Mouse (Mus musculus) embryonic stem cell, embryonic (primary cell): ENCODE measurements around the gene Kmt2b.

Experiments
- CTCF ChIA-PET, 4 experiments: fragments of 300-600 bp in 2 of 4; fragments of 350-600 bp in 2 of 4; sonication (Branson Sonifier 250); formaldehyde crosslinking; loops; one replicate each; lab custom pipeline; 2022; ENCODE audit warnings: inconsistent platforms in 2 of 4; lab: Charles Lee
- POLR2A ChIA-PET, 4 experiments: fragments of 300-600 bp in 2 of 4; fragments of 350-600 bp in 2 of 4; sonication (Branson Sonifier 250); formaldehyde crosslinking; loops; one replicate each; lab custom pipeline; 2022; ENCODE audit warnings: antibody characterized with exemption in 4 of 4, inconsistent platforms in 1 of 4; lab: Charles Lee

Kmt2b gene

GRCm38 (mm10) chr7:30588676-30589434, at the start of gene Kmt2b:
Gene Kmt2b, minus strand, starts transcription at chr7:30588726.
- ChIA-PET CTCF (interaction anchor here (0.6 to 6.8 kb wide), 17 partner anchors 9 to 509 kb away, joined by 3 to 43 read pairs (median 5); partner anchors contain the start of genes Zbtb32 (in 2 of the 4) and Upk1a (in 1 of the 4)), POLR2A (interaction anchor here (0.5 to 12.5 kb wide), 40 partner anchors 9 to 368 kb away, joined by 3 to 149 read pairs (median 5); partner anchors contain the start of genes Wdr62 (in 3 of the 4), Zbtb32 (in 3 of the 4), Cox6b1 (in 2 of the 4) and Gm49396 (in 2 of the 4))

- POLR2A ChIA-PET = interaction anchor here in 2 of 4 experiments (1.0 to 1.2 kb wide), 2 partner anchors 84 to 320 kb away, joined by 3 to 4 read pairs; partner anchors contain the start of genes Hspb6 (in 1 of the 2), Proser3 (in 1 of the 2) and Usf2 (in 1 of the 2)
Measured at GRCm38 (mm10) chr7:30636395-30636794, 47.9 kb upstream of the Kmt2b start.

GRCm38 (mm10) chr7:30635752-30636151, 47.2 kb upstream of the Kmt2b start, which contains the start of gene Etv2:
Gene Etv2, minus strand, starts transcription at chr7:30635852.
- POLR2A ChIA-PET = interaction anchor here in 2 of 4 experiments (0.8 to 2.5 kb wide), 5 partner anchors 8 to 83 kb away, joined by 3 to 15 read pairs (median 5); partner anchors contain the start of genes Cox6b1 (in 1 of the 2), Haus5 (in 1 of the 2), Hspb6 (in 1 of the 2) and Proser3 (in 1 of the 2)
- CTCF ChIA-PET = interaction anchor here in 2 of 4 experiments (1.2 to 3.3 kb wide), 6 partner anchors 9 to 338 kb away, joined by 3 to 16 read pairs (median 5); partner anchors contain the start of genes Cox6b1 (in 1 of the 2) and Fam187b (in 1 of the 2)

More at GRCm38 (mm10) chr7:30636395-30636794, 47.9 kb upstream of the Kmt2b start:
- CTCF ChIA-PET = interaction anchor here in 1 of 4 experiments (2.0 to 3.3 kb wide), 2 partner anchors 10 to 223 kb away, joined by 5 to 16 read pairs; partner anchors contain the start of gene Cox6b1

GRCm38 (mm10) chr7:30634621-30635020, 46.1 kb upstream of the Kmt2b start:
- ChIA-PET CTCF (interaction anchor here (0.5 to 3.3 kb wide), 35 partner anchors 8 to 433 kb away, joined by 3 to 16 read pairs (median 4); partner anchors contain the start of genes Cox6b1 (in 2 of the 4), Fam187b (in 2 of the 4), Haus5 (in 2 of the 4) and Pmis2 (in 1 of the 4)), POLR2A (interaction anchor here (0.8 to 2.5 kb wide), 19 partner anchors 9 to 220 kb away, joined by 3 to 15 read pairs (median 4); partner anchors contain the start of genes Haus5 (in 3 of the 4), Cox6b1 (in 2 of the 4), Hspb6 (in 1 of the 4) and Proser3 (in 1 of the 4))

- ChIA-PET CTCF (interaction anchor here (0.5 to 3.3 kb wide), 28 partner anchors 8 to 605 kb away, joined by 3 to 16 read pairs (median 3); partner anchors contain the start of genes Cox6b1 (in 2 of the 4), Fam187b (in 1 of the 4) and Pmis2 (in 1 of the 4)), POLR2A (interaction anchor here (0.7 to 2.5 kb wide), 21 partner anchors 8 to 449 kb away, joined by 3 to 15 read pairs (median 3); partner anchors contain the start of genes Cox6b1 (in 2 of the 4), Haus5 (in 2 of the 4), Hspb6 (in 1 of the 4) and Proser3 (in 1 of the 4))
Measured at GRCm38 (mm10) chr7:30633762-30634412, 45.4 kb upstream of the Kmt2b start.

- POLR2A ChIA-PET = no interaction called here
- CTCF ChIA-PET = interaction anchor here in 1 of 4 experiments (0.6 kb wide), 4 partner anchors 76 to 474 kb away, joined by 3 to 4 read pairs (median 3); no protein-coding TSS in a partner anchor
Measured at GRCm38 (mm10) chr7:30629013-30629412, 40.5 kb upstream of the Kmt2b start.

GRCm38 (mm10) chr7:30626647-30627046, 38.1 kb upstream of the Kmt2b start:
- ChIA-PET CTCF (interaction anchor here in 2 of 4 experiments (0.7 to 1.5 kb wide), 8 partner anchors 8 to 428 kb away, joined by 3 to 8 read pairs (median 3); partner anchors contain the start of gene Capns1 (in 1 of the 2)), POLR2A (interaction anchor here in 3 of 4 experiments (0.7 to 2.5 kb wide), 24 partner anchors 8 to 395 kb away, joined by 3 to 20 read pairs (median 6); partner anchors contain the start of genes Haus5 (in 2 of the 3), Aplp1 (in 1 of the 3), E130208F15Rik (in 1 of the 3) and Etv2 (in 1 of the 3))

- ChIA-PET CTCF (interaction anchor here in 3 of 4 experiments (0.6 to 1.9 kb wide), 26 partner anchors 9 to 531 kb away, joined by 3 to 16 read pairs (median 3); partner anchors contain the start of genes Prodh2 (in 2 of the 3), Capns1 (in 1 of the 3), Etv2 (in 1 of the 3) and Gramd1a (in 1 of the 3)), POLR2A (interaction anchor here (0.5 to 2.5 kb wide), 52 partner anchors 8 to 394 kb away, joined by 3 to 20 read pairs (median 4); partner anchors contain the start of genes Haus5 (in 2 of the 4), Kmt2b (in 2 of the 4), Proser3 (in 2 of the 4) and Aplp1 (in 1 of the 4))
Measured at GRCm38 (mm10) chr7:30625530-30626384, 37.2 kb upstream of the Kmt2b start, which contains the start of gene Cox6b1. Gene Cox6b1, minus strand, starts transcription at chr7:30626151.

GRCm38 (mm10) chr7:30619202-30619601, 30.7 kb upstream of the Kmt2b start:
- POLR2A ChIA-PET = interaction anchor here in 3 of 4 experiments (0.6 to 1.5 kb wide), 7 partner anchors 10 to 298 kb away, joined by 3 to 5 read pairs (median 4); partner anchors contain the start of gene E130208F15Rik (in 1 of the 3)
- CTCF ChIA-PET = interaction anchor here in 3 of 4 experiments (0.5 to 1.3 kb wide), 6 partner anchors 9 to 149 kb away, joined by 3 to 5 read pairs (median 4); no protein-coding TSS in a partner anchor

GRCm38 (mm10) chr7:30618658-30619057, 30.1 kb upstream of the Kmt2b start:
- CTCF ChIA-PET = interaction anchor here in 2 of 4 experiments (0.5 to 1.3 kb wide), 10 partner anchors 8 to 247 kb away, joined by 3 to 9 read pairs (median 4); no protein-coding TSS in a partner anchor

GRCm38 (mm10) chr7:30615049-30615760, 26.7 kb upstream of the Kmt2b start:
- CTCF ChIA-PET = interaction anchor here (0.6 to 3.2 kb wide), 21 partner anchors 11 to 416 kb away, joined by 3 to 29 read pairs (median 6); partner anchors contain the start of genes Cox6b1 (in 2 of the 4), Capns1 (in 1 of the 4), E130208F15Rik (in 1 of the 4) and Prodh2 (in 1 of the 4)
- POLR2A ChIA-PET = interaction anchor here (0.7 to 5.6 kb wide), 19 partner anchors 8 to 125 kb away, joined by 3 to 58 read pairs (median 6); partner anchors contain the start of genes Cox6b1 (in 3 of the 4), Hspb6 (in 2 of the 4), Kmt2b (in 2 of the 4) and Proser3 (in 2 of the 4)

More at GRCm38 (mm10) chr7:30618658-30619057, 30.1 kb upstream of the Kmt2b start:
- POLR2A ChIA-PET = interaction anchor here in 3 of 4 experiments (0.6 to 1.5 kb wide), 7 partner anchors 25 to 1323 kb away, joined by 3 to 5 read pairs (median 3); no protein-coding TSS in a partner anchor

- POLR2A ChIA-PET = interaction anchor here (0.7 to 5.6 kb wide), 20 partner anchors 7 to 590 kb away, joined by 3 to 58 read pairs (median 6); partner anchors contain the start of genes Cox6b1 (in 3 of the 4), Hspb6 (in 2 of the 4), Kmt2b (in 2 of the 4) and Proser3 (in 2 of the 4)
- CTCF ChIA-PET = interaction anchor here (0.6 to 3.2 kb wide), 32 partner anchors 10 to 1459 kb away, joined by 3 to 29 read pairs (median 5); partner anchors contain the start of genes Cox6b1 (in 1 of the 4), Kmt2b (in 1 of the 4), Prodh2 (in 1 of the 4) and Proser3 (in 1 of the 4)
Measured at GRCm38 (mm10) chr7:30614454-30614853, 25.9 kb upstream of the Kmt2b start.

GRCm38 (mm10) chr7:30613529-30614112, 25.1 kb upstream of the Kmt2b start:
- POLR2A ChIA-PET = interaction anchor here (0.8 to 5.6 kb wide), 17 partner anchors 9 to 589 kb away, joined by 3 to 58 read pairs (median 8); partner anchors contain the start of genes Cox6b1 (in 3 of the 4), Kmt2b (in 2 of the 4), Hspb6 (in 1 of the 4) and Proser3 (in 1 of the 4)
- CTCF ChIA-PET = interaction anchor here (0.5 to 3.2 kb wide), 58 partner anchors 9 to 1458 kb away, joined by 3 to 29 read pairs (median 4); partner anchors contain the start of genes Cox6b1 (in 2 of the 4), Kmt2b (in 2 of the 4), Alkbh6 (in 1 of the 4) and Haus5 (in 1 of the 4)
